18 mouse cellular contexts compared by ENCODE assay signal in genomic region chr6:137002169-137002514, GRCm38 (mm10).
DNase-seq lines count a peak whose midpoint lies in the region; ATAC-seq and TF ChIP-seq lines count a peak whose summit lies in the region.
"Had no signal": no experiment of that assay in that cellular context is flagged by ENCODE, and none has a peak within 500 bp of the region (broad histone marks: within the 10 kb centered on the region; RNA-seq: fewer than 3 reads in every experiment).

No protein-coding gene starts in this region.

- no peak for TF ChIP-seq CTCF in small intestine, adult 2 months (IDR thresholded peaks at IDR 0.05; ENCODE audit: extremely low read depth, insufficient read length, insufficient replicate concordance, low read depth, low read length)

- no peaks in the 10 kb centered on the region for H3K36me3 ChIP-seq in lung, embryonic 16.5 days (ENCODE audit: control insufficient read depth, insufficient read depth, low read length)
- H3K36me3 ChIP-seq in intestine, embryonic 16.5 days (ENCODE audit: control insufficient read depth, insufficient read depth, low read length) = no peaks in the 10 kb centered on the region
- no peaks in the 10 kb centered on the region for H3K36me3 ChIP-seq in small intestine, adult 2 months (ENCODE audit: control insufficient read depth, insufficient read depth, low read length)
- H3K36me3 ChIP-seq: embryonic facial prominence, embryonic 10.5 days; embryonic facial prominence, embryonic 12.5 days; forebrain, embryonic 15.5 days had no signal

- no peaks in the 10 kb centered on the region; the same call in 1 of the 2 replicates for H3K4me1 ChIP-seq in lung, embryonic 16.5 days (replicated peaks; ENCODE audit: control insufficient read depth, insufficient read depth, low read length)
- no peaks in the 10 kb centered on the region for H3K4me1 ChIP-seq in intestine, embryonic 16.5 days (ENCODE audit: control insufficient read depth, insufficient read depth, low read length)
- peaks cover 6% of the 10 kb centered on the region for H3K4me1 ChIP-seq in small intestine, adult 2 months (ENCODE audit: control insufficient read depth, insufficient read depth, insufficient read length, low read length)
- H3K4me1 ChIP-seq: embryonic facial prominence, embryonic 10.5 days; embryonic facial prominence, embryonic 12.5 days; forebrain, embryonic 15.5 days had no signal

- no peaks in the 10 kb centered on the region for H3K9me3 ChIP-seq in lung, embryonic 16.5 days (ENCODE audit: control insufficient read depth, low read length)
- H3K9me3 ChIP-seq in intestine, embryonic 16.5 days (ENCODE audit: control insufficient read depth, low read length) = 0 out of 2 replicates have a peak, but pooled peaks cover 4% of the 10 kb centered on the region
- H3K9me3 ChIP-seq: embryonic facial prominence, embryonic 10.5 days; embryonic facial prominence, embryonic 12.5 days; forebrain, embryonic 13.5 days; forebrain, embryonic 15.5 days had no signal

- WGBS in lung, embryonic 16.5 days = 55% methylated on average over 5 of the region's 5 CpGs
- 73% methylated on average over 5 of the region's 5 CpGs for WGBS in intestine, embryonic 16.5 days
- 40% methylated on average over 5 of the region's 5 CpGs for WGBS in small intestine, adult 2 months

- H3K27me3 ChIP-seq in lung, embryonic 16.5 days (ENCODE audit: control insufficient read depth, insufficient read depth, low read depth, low read length) = no peaks in the 10 kb centered on the region
- H3K27me3 ChIP-seq in intestine, embryonic 16.5 days (replicated peaks; ENCODE audit: control insufficient read depth, insufficient read depth, low read length) = no peaks in the 10 kb centered on the region
- H3K27me3 ChIP-seq in small intestine, adult 2 months (ENCODE audit: control insufficient read depth, insufficient read depth, low read length) = no peaks in the 10 kb centered on the region
- H3K27me3 ChIP-seq: embryonic facial prominence, embryonic 12.5 days; forebrain, embryonic 13.5 days; forebrain, embryonic 15.5 days had no signal

- H3K4me2 ChIP-seq in lung, embryonic 16.5 days (ENCODE audit: low read depth, low read length) = no peak overlapping the region
- H3K4me2 ChIP-seq in intestine, embryonic 16.5 days (ENCODE audit: low read depth, low read length) = no peak overlapping the region
- H3K4me2 ChIP-seq: embryonic facial prominence, embryonic 12.5 days; forebrain, embryonic 13.5 days; forebrain, embryonic 15.5 days had no signal

- no peak for TF ChIP-seq POLR2A in small intestine, adult 2 months (IDR thresholded peaks at IDR 0.05; ENCODE audit: low read depth, low read length)

- no peak overlapping the region for H3K4me3 ChIP-seq in lung, embryonic 16.5 days (ENCODE audit: low read length)
- no peak overlapping the region for H3K4me3 ChIP-seq in intestine, embryonic 16.5 days (ENCODE audit: low read length)
- H3K4me3 ChIP-seq in small intestine, adult 2 months (ENCODE audit: low read depth, low read length) = no peak overlapping the region
- H3K4me3 ChIP-seq: embryonic facial prominence, embryonic 10.5 days; embryonic facial prominence, embryonic 12.5 days; forebrain, embryonic 13.5 days; forebrain, embryonic 15.5 days had no signal

- no peak for DNase-seq in lung, postnatal 25 days (ENCODE audit: low spot score)
- DNase-seq in right cerebral cortex, postnatal 25 days = no peak
- DNase-seq in thymus, postnatal 36 days = no peak
- DNase-seq: adrenal gland, adult 2 months; adrenal gland, postnatal 10 days; adrenal gland, postnatal 25 days; cerebellum, adult 11-12 months; cerebellum, adult 2 months; cerebellum, adult 9-10 months; cerebellum, postnatal 10 days; cerebellum, postnatal 25 days had no signal

- H3K27ac ChIP-seq in lung, embryonic 16.5 days (ENCODE audit: low read length) = no peak overlapping the region
- H3K27ac ChIP-seq in intestine, embryonic 16.5 days (ENCODE audit: low read length) = no peak overlapping the region
- H3K27ac ChIP-seq in small intestine, adult 2 months (ENCODE audit: insufficient read depth, low read depth, low read length) = peak overlapping the region; percentile 78
- H3K27ac ChIP-seq: embryonic facial prominence, embryonic 10.5 days; embryonic facial prominence, embryonic 12.5 days; forebrain, embryonic 13.5 days; forebrain, embryonic 15.5 days had no signal

- 0 out of 2 replicates have a peak, but pooled peaks have one; percentile 9 for ATAC-seq in lung, embryonic 16.5 days (ENCODE audit: low read depth)
- ATAC-seq in intestine, embryonic 16.5 days = peak; percentile 79
- ATAC-seq: forebrain, embryonic 13.5 days; forebrain, embryonic 15.5 days had no signal

- H3K9ac ChIP-seq in lung, embryonic 16.5 days (ENCODE audit: low read length) = no peak overlapping the region
- H3K9ac ChIP-seq in intestine, embryonic 16.5 days (ENCODE audit: low read depth, low read length) = no peak overlapping the region
- H3K9ac ChIP-seq: embryonic facial prominence, embryonic 12.5 days; forebrain, embryonic 13.5 days; forebrain, embryonic 15.5 days had no signal
